Mouse (Mus musculus) cerebellum, adult 8-10 months (tissue): ENCODE measurements around the gene Tmem33.

Experiments used
- DNase-seq: peaks from one replicate; pipeline ENCODE4 v3.0.0; 2022

Tmem33 gene

DNA sequence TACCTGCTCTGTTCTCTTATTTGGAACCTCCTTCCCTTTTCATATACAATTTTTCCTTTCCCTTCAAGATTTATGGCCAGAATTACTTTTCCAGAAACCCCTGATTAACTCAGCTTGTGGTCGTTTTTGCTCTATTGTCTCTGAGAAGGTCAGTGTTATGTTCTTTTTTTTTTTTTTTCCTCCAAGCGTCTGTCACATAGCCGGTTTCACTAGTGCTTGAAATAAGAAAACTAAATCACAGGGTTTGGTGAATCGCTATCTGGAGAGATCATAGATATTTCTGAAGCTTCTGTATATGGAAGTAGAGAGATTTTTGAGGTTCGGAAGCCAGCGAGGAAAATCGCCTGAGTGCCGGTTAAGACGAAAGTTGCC lies 220 bp upstream of the Tmem33 start:
- no peak for DNase-seq

DNA sequence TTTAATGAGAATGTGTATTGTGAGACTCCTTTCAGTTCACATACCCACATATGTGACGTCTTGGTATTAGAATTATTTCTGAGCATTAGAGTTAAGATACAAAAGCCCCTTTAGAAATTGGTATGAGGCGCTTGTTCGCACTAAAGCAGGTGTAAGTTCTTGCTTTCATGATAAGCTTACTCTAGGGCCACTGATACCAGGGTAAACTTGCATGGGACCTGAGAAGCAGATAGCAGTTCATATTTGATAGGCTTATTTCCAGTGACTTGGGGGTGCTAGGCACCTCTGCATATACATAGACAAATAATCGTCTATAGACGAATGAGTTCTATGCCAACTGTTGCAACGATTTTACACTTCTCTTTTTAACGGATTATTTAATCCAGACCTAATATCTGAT lies 2.6 kb downstream of the Tmem33 start:
- DNase-seq: no peak

DNA sequence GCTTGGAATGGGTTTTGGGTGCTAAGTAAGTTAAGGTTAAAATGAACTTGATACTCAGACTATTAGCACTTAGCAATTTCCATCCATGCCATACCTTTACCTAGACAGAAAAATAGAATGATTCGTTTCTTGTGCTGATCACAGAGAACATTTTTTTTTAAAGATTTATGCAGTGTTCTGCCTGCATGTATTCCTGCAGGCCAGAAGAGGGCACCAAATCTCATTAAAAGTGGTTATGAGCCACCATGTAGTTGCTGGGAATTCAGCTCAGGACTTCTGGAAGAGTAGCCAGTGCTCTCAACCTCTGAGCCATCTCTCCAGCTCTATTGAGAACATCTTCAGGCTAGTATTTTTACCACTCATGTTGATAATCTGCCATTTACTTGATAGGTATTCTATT lies 5.7 kb downstream of the Tmem33 start:
- DNase-seq: no peak

DNA sequence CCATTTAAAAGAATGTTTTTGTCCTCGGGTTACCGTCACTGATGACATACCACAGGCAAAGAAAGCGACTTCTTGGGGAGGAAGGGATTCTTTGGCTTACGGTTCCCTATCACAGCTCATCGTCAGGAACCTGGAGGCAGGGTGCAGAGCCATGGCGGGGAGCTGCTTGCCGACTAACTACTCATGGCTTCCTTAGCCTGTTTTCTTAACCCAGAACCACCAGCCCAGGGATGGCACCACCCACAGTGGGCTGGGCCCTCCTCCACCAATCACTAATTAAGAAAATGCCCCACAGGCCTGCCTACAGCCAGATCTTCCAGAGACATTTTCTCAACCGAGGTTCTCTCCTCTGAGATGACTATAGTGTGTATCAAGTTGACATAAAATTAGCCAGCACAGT lies 8.9 kb downstream of the Tmem33 start:
- DNase-seq: no peak

DNA sequence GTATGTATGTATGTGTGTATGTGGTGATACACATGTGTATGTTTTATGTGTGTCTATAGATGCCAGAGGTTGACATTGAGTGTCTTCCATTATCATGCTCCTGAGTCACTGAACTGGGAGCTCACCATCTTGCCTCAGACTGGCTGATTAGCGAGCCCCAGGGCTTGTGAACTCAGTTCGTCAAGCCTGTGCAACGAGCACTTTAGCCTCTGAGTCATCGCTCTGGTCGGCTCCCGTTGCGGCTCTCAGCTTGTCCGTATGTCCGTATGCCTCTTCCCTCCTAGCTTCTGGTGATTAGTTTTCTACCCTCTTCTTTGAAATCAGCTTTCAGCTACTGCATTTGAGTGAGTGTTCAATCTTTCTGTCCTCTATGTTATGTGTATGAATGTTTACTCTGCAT lies 19.0 kb downstream of the Tmem33 start:
- no peak for DNase-seq

DNA sequence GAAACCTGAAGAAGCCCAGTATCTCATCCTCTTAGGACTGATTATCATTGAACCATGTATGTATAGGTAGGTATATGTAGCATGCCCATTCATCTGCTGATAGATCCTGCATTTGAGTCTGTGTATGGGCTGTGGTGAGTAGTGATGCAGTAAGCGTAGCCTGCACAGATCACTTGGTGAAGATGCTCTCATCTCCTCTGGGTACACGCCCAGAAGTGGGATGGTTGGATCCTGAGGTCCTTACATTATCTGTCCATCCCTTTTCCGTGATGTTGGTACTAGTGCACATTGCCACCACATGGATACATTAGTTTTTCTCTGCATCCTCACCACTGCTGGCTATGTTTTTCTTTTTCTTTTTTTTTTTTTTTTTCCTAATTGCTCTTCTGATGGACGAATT lies 19.5 kb downstream of the Tmem33 start:
- no peak for DNase-seq

DNA sequence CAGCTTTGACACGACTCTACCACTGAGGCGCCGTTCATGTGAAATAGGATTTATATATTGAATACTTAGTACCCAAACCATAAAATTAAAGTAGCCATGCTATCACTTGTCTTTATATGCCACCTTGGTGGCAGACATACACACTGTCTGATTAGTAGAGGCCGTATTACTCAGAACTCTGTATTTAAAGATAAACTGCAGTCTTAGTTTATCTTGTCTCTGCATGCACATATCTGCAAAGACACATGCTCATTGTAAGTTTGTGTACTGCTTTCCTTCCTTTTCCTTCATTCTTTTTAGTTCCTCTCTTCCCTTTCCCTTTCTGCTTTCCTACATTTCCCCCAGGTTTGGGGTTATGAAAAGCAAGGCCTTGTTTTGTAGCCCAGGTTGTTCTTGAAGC lies 20.0 kb downstream of the Tmem33 start:
- no peak for DNase-seq

DNA sequence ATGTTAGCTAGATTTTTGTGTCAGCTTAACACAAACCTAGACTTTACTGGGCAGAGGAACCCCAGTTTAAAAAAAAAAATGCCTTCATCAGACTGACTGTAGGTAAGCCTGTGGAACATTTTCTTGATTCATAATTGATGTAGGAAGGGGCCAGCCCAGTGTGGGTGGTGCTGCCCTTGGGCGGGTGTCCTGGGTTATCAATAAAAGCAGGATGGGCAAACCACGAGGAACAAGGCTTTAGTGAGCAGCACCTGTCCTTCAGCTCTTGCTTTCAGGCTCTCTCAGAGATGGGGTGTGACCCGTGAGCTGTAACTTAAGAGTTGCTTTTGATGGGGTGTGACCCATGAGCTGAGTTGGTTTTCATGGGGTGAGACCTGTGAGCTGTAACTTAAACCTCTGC lies 34.7 kb downstream of the Tmem33 start:
- DNase-seq: no peak

DNA sequence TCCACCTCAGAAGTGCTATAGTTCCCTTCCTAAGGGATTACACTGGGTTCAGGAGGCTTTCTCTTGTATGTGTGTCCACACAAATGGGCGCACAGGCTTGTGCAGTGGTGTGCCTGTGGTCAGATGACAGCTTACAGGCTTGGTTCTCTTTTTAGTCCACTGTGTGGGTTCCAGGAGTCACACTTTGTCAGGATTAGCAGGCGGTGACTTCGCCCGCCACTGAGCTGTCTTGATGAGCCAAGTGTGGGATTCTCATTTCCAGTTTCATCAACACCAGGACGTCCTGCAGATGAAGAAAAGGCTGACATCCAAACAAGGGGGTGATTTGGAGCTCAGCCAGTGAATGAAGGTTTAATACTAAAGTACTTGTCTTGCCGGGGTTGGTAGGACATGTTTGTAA lies 35.3 kb downstream of the Tmem33 start:
- no peak for DNase-seq

DNA sequence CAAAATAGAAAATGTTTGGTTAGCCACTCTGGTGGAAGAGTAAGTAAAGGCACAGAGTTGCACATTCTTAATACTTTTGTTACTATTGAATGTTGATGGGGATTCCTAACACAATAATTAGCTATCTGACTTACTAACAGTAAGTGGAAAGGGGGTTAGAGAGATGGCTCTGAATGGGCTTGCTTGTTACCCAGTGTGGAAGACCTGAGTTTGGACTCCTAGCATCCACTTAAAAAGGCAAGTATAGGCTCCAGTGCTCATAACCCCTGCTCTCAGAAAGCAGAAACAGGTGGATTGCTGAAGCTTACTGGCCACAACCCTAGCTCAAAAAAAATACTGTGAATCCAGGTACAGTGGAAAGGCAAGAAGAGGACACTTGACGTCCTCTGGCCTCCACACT lies 35.8 kb downstream of the Tmem33 start:
- no peak for DNase-seq

DNA sequence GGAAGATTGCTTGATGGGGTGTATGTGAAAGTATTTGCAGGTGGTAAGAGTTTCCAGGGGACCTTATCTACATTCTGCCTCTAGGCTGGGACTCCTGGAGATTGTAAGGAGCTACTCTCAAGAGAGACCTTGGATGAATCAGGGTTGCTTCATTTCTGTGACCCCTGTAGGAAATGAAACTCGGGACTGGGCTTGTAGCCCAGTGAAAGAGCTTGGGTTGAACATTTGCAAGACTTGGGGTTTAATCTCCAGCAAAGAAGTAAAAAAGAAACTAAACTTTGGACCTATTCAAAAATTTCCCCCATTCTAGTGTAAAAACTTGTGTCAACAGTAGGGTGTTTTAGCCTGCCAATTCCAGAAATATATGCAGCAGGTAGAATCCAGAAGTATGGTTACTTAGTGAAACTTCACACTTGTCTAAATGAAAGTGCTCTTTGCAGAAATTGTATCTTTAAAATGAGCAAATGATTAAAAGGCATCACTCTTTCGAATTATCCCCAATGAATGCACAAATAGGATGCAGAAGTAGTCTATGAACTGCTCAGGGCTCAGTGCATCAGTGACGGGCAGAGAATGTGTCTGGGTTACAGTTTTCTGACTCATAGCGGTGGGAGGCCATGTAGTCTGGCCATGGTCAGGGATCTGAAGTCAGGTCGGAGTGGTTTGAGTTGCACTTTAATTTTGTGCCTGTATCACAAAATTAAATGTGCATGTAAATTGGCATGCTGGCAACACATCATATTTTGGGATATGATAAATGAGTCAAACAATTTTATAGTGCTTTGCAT lies 36.9 kb downstream of the Tmem33 start:
- DNase-seq: no peak

DNA sequence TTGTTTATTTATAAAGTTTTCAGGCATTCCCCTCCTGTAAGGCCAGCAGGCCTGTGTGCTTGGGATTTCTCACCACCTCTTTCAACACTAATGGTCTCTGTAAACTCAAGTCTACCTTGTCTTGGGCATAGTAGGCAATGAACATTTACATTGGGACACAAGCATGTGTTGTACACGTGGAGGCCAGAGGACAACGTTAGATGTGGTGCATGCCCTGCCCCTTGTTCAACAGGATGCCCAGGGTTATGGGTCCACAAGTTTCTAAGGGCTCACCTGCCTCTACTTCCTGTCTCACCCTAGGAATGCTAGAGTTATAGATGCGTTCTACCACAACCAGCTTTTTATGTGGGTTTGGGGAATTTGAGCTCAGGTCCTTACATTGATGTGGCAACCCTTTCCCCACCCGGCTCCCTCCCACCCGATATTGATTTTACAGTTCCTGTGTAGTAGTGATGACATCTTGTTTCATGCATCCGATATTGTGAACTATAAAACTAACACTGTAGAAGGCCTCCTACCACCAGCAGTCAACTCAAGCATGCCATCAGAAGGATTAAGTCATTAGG lies 39.6 kb downstream of the Tmem33 start:
- no peak for DNase-seq

DNA sequence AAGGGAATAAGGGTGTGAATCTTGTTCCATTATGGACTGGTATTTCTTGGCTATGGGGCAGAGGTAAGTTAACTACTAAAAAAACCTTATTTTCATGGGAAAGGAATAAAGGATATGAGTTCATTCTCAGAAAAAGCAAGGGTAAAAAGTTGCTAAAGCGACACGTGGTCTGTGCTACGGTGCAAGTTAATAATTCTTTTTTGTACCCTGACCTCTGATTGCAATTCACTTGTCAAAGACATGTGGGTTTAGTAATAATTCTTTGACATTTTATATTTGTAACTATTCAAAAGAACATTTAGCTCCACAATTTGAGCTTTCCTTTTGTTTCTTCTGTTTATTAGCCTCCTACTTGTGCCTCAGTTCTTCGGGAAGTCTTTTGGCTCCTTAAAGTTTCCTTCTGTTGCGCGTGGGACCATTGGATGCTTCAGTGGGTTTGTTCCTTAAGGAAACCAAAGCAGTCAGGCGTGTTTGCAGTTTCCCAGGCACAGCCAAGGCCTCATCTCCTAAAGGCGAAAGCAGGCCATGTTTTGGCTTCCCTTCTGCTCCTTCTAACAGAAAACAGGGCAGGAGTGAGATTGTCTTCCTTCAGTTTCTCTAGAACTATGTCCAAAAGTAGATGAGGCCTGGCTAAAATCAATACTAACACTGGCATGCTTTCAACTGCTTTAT lies 40.7 kb downstream of the Tmem33 start:
- no peak for DNase-seq

DNA sequence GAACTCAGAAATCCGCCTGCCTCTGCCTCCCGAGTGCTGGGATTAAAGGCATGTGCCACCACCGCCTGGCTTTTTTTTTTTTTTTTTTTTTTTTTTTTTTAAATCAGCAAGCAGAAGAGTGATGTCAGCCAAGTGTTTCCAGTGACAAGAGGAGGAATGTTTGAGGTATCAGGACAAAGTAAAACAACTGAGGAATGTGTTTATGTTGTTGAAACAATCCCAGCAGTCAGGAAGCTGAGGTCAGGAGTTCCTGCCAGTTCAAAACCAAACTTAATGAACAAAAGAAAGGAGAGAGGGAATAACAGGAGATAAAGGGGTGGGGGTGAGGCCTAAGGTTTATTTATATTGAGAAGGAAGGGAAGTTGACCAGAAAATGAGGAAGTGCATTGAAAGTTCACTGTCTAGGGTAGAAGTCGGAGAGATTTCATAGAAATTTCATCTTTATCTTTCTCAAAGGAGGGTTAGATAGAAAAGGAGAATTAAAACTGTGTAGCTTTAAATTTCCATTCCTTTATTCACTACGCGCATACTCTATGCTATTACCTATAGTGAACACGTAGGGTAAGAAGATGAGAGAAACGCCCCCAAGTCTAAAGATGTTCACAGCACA lies 41.5 kb downstream of the Tmem33 start:
- no peak for DNase-seq

DNA sequence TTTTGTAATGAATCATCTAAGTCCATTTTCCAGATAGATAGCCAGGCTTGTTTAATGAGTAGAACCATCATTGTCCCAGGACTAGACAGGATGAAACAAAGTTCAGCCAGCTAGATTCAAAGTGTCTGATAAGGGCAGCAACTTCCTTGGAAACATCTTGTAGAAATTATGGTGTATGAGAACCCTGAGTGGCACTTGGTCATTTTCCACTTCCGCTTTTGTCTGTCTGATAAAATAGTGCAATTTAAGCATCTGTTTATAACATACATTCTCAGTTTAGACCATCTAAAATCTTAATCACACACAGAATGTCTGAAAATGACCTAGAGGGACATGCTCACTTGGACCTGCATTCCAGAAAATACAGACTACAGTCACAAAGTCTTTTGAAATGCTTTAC lies 43.5 kb downstream of the Tmem33 start:
- no peak for DNase-seq

DNA sequence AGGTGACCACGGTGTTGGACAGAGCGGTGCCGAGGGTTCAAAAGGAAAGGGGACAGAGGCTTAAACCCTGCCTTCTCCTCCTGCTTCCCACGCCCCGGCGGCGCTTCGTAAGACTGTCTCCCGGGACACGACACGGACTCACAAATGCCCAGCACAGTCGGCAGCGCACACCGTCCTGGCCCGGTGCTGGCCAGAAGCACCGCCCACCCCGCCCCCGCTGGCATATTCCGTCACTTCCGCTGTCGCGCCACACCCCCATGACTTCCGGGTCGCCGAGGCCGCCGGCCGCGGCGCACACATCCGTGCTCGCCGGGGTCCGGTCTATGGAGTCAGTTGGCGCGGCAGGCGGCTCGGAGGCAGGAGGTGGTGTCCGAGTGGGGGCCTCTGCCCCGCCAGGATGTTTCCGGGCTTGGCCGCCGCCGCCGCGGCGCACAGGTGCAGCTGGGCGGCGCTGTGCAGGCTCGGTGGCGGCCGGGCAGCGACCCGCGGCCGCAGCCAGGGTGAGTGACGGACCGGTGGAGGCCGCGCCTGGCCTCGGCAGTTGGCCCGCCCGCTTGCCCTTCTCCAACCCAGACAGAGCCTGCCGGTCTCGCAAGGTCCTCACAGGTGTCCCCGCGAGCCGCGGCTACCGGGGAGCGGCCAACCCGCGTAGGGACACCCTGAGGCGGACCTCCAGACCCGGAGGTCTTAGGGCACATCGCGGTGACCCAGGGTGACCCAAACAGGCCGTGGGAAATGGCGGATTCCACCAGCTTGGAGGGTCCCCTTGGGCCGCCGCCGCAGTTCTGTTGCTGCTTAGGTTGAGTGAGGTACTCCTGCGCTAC lies 46.5 kb downstream of the Tmem33 start, which contains the start of gene Slc30a9:
TSS of gene Slc30a9 (plus strand) at position 258 of the 824 bp plus-strand sequence.
- DNase-seq: peak; percentile 93

DNA sequence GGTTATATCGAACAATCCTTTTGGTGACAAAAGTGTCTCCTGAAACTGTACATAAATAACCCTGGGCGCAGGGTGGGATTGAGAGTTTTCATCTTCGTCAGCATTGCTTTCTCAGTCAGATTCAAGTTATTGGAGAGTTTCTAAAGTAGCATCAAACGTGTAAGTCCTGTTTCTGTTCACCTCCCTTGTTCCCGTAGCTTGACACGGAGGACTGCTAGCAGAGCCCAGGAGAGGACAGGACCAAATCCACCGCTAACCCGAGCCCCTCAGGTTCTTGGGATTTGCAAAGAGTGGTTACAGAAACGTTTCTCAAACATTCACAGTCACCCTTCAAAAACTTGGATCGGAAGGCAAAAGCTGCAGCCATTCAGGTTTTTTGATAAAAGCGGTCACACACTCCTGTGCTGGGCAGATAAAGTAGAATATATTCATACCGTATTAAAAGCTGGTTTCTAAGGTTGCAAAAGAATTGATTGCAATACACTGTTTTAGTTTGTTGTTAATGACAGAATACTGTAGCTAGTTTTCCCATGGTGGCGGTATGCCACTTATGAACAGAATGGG lies 47.4 kb downstream of the Tmem33 start:
- DNase-seq: no peak

DNA sequence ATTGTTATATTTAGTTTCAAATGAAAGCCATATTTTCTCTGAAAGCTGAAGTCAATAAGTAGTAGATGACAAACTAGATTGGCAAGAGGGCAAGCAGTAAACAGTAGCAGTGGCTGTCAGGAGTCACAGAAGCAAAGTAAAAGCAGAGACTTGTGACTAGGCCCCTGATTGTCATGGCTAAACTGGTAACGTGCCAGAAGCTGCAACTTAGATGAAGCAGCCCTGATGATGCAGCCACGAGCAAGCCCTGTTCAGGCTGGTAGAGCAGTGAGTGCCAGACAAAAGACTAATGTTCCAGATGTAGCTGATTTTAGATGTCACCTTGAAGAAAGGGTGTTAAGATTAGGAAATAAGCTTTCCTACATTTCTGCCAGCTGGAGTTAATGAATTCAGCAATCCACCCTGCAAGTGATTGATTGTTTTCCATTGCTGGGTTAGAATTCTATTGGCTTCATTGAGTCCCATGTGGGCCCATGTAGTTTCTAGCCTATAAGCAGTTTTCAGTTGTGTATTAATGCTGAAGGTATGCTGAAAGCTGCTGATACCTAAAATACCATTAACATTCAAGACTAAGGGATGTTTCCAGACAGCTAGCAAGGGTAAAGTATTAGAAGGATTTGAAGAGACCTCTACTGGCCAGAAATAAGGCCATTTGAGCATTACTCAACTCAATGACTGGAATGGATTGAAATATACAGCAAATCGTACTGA lies 51.6 kb downstream of the Tmem33 start:
- no peak for DNase-seq

DNA sequence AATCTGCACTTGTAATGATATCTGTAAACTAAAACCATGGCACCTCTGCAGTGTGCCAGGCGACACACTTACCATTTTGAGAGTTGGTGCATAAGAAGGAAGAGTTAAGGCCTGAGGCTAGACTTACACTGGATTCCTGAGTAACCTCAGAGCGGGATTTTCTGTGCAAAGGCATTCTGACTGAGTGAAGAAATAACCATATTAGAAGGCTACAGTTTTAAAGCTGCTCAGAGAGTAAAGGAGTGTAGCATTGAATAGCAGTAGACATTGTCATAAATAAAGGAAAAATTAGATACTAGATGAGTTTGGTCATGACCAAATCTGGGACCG lies 52.1 kb downstream of the Tmem33 start:
- no peak for DNase-seq

DNA sequence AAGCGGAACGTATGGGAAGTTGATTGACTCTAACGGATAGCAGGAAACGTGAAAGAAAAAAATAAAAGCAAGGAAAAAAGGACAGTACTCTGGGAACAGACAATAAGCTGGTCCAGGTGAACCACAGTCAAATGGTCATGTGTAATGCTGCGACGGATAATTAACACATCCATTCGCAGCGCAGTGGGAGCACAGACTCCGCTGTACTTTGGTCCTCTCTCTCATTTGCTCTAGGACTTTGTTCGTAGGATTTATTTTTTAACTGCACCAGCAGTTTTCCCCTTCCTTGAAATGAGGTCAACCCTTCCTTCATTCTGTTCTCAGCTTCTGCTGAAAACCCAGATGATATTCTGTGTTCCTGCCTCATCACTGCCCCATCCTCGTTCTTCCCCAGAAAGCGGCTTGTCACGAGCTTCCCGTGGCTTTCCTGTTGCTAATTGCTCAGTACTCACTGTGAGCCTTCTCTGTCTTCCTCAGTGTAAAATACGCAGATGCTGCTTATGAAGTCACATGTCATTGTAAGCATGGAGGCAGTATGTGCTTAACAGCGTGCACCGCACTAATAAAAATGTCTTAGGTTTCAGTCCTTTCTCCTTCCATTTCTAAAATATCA lies 61.4 kb downstream of the Tmem33 start:
- DNase-seq: no peak

DNA sequence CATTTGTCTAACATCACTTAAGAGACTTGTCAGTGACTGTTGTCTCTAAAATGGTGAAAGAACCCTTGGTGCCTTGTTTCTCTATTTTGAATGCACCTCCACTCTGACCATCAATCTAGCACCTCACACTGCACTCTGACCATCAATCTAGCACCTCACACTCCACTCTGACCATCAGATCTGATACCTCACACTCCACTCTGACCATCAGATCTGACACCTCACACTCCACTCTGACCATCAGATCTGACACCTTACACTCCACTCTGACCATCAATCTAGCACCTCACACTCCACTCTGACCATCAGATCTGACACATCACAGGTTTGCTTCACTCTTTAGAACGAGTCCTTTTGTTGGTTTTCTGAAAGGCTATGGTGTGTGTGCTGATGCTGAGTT lies 63.7 kb downstream of the Tmem33 start:
- no peak for DNase-seq

DNA sequence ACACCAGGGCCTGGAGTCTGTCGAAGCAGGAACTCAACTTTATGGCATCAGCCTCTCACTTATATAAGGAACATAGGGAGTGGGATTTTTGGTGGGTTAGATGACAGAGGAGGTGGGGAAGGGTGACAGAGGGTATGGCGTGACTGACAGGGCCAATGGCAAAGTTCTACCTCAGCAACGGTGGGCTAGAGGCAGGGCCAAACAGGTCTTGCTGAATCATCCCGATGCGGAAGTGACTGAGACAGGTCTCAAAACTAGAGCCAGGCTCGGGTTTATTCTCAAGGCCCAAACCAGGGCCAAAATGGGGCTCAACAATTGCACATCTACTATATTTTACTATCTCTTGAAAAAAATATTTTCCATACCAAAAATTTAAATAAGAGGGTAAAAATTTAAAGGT lies 80.4 kb downstream of the Tmem33 start:
- no peak for DNase-seq
